Mouse (Mus musculus) thymus, postnatal 14 days (tissue): Measurements from ENCODE around the gene Rgsl1.
A peak's percentile ranks its signal among the peaks of the same experiment; 100 is the strongest.
"Not testable (repeated sequence)": the region's sequence is repeated elsewhere in the genome, so short reads cannot be mapped to it uniquely, and the experiment has no call there.

Experiments used
- DNase-seq: peaks from one replicate; pipeline ENCODE4 v3.0.0; 2021

Gene Rgsl1

GRCm38 (mm10) chr1:153775174-153775573 lies 68.8 kb downstream of the Rgsl1 start:
- no peak for DNase-seq

DNA sequence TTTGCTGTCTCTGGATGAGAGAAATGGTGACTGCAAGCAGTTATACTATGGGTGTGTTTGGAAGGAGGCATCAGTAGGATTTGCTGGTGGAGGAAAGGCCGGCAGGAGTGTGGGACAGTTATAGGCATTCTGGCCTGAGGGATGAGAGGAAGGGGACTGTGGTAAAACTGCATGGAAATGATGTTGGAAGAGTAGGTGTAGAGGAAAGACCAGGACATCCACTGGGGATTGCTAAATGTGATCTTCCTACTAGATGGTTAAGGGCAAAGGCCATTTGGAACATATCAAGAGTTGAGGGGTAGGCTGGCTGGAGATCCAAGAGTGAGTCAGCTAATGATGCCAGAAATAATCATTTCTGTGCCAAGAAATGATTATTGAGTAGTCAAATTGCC lies 73.2 kb downstream of the Rgsl1 start:
- no peak for DNase-seq

DNA sequence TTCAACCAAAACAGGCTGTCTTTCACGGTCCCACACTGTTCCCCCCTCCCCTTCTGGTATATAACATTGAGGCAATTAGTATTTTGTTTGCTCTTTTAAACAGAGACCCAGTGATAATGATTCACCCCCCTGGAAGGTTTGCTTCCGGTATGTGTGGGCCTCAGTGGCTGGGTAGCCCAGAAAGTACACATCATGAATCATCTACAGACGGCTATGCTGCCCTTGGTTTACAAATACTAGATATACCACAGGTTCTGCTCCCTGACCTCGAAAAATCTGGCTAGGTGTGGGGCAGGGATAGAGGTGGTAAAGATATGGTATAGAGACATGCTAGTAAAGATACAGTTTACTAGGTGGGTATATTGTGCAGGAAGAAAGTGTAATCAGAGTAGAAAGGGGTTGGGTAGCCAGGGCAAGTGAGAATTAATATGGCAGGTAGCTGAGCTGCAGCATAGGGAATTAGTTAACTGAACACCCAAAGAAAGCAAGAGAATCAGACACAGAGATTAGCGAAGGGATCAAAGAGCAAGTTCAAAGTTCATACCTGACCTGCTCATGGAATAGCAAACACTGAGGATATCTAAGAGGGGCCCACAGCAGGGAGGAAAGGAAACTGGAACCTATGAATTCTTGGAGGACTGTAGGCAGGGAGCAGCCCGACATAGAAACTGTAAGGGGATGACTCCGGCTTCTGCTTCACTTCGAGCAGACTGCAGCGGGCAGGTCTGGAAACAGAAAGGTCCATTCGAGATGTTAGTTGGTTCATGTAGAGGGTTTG lies 73.8 kb downstream of the Rgsl1 start:
- DNase-seq = no peak

GRCm38 (mm10) chr1:153769571-153769970 lies 74.4 kb downstream of the Rgsl1 start:
- DNase-seq = not testable (repeated sequence)

DNA sequence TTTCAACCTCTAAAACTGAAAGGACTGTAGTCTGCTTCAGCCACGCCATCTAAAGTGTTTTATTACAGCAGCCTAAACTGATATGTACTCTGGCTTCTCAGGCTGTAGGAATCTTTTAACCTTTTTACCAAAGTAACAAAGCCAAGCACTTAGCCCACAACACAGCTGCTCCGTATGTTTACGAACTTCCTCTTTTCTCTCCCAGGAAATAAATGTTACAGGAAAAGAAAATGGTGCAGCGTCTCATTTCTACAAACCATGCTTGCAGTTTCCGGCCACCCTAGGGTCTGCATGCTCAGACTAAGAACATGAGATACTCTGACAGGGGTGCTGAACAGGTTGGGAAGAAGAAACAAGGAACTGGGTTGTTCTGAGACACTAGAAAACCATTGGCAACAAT lies 75.5 kb downstream of the Rgsl1 start:
- no peak for DNase-seq

DNA sequence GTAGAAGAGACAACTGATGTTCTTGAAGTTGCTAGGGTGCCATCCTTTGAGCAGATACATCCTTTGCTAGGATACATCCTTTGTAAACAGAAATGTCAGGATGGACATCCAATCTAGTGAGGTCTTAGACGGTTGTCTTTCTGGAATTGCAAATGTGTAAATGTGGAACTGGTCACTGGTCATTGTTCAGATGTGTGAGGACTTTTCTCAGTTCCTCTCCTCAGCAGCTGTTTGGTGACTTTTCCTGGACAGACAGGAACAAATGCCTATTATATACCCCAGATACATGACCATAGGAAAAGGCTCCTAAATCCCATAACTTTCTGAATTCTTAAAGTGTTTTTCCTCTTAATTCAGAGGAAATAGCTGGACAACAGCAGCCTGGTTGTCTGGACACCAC lies 76.7 kb downstream of the Rgsl1 start:
- DNase-seq = no peak

DNA sequence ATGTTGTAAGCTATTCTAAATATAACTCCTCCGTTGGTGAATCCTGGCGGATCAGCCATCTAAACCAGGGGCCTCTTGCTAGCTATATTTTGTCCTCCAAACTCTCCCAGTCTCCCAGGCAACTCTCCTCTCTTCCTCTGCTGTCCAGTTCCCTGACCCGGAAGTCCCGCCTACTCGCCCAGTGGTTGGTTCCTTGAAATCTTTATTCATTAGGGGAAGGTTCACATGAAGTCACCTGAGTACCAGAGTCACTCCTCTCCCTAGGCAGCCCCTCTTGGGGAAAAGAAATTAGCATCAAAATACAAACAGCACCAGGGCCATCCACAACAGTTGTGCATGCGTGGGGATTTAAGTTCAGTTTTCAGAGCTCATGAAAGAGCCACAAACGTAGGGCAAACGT lies 77.6 kb downstream of the Rgsl1 start:
- DNase-seq = no peak

DNA sequence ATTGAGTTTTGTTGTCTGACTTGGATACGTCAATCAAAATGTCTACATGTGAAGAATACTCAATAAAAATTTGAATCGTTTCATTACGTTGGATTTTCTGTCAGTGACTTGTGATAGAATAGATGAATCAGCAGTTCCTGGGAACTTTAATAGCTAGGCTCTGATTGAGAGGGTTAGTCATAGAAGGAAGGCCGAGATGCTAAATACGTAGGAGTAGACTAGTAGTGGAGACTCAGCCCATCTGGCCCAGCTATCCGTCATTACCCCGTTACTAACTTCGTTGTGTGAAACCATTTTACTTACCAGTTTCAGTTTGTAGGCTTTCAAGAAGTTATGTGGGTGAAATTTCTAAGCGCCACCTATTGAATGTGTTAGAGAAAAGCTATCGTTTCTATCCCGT lies 79.8 kb downstream of the Rgsl1 start:
- no peak for DNase-seq

DNA sequence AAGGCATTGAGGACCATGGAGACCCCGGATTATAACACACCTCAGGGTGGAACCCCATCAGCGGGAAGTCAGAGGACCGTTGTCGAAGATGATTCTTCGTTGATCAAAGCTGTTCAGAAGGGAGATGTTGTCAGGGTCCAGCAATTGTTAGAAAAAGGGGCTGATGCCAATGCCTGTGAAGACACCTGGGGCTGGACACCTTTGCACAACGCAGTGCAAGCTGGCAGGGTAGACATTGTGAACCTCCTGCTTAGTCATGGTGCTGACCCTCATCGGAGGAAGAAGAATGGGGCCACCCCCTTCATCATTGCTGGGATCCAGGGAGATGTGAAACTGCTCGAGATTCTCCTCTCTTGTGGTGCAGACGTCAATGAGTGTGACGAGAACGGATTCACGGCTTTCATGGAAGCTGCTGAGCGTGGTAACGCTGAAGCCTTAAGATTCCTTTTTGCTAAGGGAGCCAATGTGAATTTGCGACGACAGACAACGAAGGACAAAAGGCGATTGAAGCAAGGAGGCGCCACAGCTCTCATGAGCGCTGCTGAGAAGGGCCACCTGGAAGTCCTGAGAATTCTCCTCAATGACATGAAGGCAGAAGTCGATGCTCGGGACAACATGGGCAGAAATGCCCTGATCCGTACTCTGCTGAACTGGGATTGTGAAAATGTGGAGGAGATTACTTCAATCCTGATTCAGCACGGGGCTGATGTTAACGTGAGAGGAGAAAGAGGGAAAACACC lies 90.0 kb downstream of the Rgsl1 start:
- no peak for DNase-seq

DNA sequence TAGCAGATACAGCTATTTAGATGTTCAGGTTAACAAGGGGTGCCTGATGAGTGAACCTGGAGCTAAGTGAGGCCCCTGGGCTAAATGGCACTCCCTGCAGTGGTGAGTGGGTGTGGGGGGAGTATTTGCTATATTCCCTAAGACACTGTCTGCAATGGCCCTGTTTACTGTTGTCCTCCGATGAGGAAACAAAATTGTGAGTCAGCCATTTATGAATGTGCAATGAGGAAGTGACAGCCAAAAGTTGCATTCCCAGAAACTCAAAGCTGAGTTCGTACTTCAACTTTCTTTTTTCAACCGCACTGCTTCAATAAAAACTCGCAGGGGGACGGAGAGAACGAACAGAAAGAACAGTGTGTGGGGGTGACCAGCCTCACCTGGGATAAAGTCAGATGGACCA lies 91.4 kb downstream of the Rgsl1 start:
- peak; percentile 22 for DNase-seq

DNA sequence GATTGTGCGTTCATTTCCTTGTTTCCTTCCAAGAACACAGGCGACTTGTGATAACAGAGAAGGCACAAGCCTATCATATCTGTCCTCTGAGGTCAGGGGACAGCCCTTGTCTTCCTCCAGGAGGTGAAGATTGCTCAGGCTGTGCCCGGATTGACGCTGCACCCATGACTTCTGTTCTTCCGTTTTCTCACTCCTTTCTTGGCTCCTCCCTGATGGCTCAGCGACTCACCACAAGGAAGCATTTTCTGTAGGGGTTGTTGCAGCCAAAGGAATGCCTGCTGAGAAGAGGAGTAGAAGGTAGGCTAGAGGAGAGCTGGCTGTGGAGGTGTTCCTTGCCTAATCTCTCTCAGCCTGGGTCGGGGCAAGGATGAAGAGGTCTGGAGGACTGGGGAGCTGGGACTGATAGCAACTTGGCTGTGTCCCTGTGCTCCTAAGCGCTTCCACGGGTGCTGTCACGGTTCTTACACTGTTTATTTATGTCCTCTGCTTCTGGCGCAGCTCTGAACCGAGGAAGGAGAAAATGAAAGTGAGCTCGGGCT lies 92.1 kb downstream of the Rgsl1 start:
- peak; percentile 56 for DNase-seq

GRCm38 (mm10) chr1:153750054-153750453 lies 93.9 kb downstream of the Rgsl1 start:
- DNase-seq = no peak

DNA sequence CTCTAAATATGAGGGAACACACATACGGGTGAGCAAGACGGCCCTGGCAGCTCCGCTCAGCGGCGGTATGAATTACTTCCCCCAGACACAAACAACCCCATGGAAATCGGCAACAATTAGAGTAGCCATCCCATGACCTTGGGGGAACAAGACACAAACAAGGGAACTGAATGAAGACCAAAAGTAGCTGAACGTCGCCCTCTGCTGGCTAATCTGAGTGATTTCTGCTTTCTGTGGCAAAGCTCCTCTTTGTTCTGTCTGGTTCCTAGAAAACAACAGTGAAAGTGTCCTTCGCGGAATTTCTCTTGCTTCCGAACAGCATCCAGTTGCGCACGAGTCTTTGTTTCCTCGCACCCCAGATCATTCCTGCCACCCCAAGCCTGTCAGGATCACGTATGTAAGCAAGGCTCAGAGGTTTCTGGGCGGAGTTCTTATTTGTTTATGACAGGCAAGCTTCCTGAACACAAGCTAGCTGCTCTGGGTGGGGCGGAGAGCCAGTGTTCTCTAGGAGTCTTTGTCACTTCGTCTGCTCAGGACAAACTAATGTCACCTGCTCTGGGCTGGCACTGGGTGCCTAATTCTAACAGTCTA lies 94.6 kb downstream of the Rgsl1 start, which contains the start of gene Rnasel:
Gene Rnasel, plus strand, starts transcription at position 216 of the 591 bp plus-strand sequence.
- DNase-seq = peak; percentile 75

DNA sequence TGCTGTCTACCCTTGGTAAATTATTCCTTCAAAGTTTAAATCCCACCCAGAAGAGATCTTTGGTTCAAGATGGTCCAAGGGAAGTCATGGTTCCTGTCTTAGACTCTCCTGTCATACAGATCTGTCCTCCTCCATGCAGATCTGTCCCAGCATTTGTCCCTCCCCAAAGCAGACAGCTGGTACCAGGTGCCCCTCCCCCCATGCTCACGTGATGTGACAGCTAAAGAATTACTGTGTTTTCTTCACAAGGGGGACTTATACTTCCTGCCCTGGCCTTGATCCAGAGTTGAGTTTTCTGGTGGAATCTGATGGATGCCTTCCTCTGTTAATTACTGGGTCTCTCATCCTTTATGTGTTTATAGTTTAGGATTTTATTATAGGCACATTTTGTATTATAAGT lies 95.4 kb downstream of the Rgsl1 start:
- peak; percentile 84 for DNase-seq

- peak; percentile 5 for DNase-seq
Observed at GRCm38 (mm10) chr1:153747861-153748530, 95.9 kb downstream of the Rgsl1 start.

DNA sequence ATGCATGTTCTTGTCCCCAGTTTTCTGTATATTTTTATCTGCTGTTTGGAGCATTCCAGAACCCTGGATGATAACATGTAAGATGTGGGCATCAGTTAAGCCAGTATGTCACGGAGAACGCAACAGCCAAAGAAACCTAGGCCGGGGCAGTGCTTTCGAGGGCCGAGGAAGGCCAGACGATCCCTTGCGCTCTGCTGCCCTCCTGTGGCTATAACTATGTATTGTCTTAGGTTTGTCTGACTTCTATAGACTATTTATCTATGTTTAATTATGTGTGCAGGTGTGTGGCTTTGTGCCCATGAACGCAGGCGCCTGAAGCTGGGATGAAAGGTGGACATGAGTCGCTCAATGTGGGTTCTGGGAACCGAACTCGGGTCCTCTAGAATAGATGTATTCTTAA lies 97.2 kb downstream of the Rgsl1 start:
- peak; percentile 81 for DNase-seq

DNA sequence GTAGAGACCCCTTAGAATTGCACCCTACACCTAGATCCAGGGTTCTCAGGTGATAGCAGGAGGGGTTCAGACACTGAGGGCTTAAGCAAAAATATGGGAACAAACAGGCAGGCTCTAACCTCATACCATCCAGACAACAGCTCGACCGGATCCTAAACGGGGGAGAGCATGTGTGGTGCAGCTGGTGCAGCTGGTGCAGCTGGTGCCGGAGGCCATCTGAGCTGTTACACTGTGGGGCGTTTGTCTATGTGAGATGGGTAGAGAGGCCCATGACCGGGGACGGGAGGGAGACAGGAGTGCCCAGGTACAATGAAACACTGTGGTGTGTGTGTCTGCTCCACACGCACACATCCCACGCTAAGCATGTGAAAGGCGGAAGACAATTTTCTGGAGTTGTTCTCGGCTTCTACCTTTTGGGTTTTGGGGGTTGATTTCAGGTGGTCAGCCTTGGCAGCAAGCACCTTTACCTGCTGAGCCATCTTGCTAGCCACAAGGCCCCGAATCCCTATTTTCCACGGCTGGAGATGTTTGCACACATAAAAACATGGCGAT lies 97.7 kb downstream of the Rgsl1 start:
- peak; percentile 65 for DNase-seq

- peak; percentile 83 for DNase-seq
Observed at GRCm38 (mm10) chr1:153742374-153743155, 101.4 kb downstream of the Rgsl1 start.

- DNase-seq = no peak
Observed at GRCm38 (mm10) chr1:153741551-153742316, 102.2 kb downstream of the Rgsl1 start.

- no peak for DNase-seq
Observed at GRCm38 (mm10) chr1:153740775-153741400, 103.1 kb downstream of the Rgsl1 start.

DNA sequence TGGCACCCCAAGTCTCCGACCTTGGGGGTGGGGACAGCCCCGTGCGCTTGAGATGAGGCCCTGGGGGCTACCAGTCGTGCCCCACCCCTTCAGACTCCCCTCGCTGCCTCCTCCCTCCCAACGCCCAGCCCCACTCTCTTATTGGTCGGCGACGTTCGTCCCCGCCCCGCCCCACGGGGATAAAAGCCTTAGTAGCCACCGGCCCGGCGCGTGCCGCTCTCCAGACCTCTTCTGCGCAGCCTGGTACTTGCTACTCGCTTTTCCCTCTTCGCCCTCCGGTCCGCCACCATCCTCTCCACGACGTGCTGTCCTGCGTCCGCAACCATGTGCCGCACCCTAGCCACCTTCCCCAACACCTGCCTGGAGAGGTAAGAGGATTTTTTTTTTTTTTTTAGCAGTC lies 103.8 kb downstream of the Rgsl1 start, which contains the start of gene Rgs16:
Gene Rgs16, plus strand, starts transcription at position 205 of the 400 bp plus-strand sequence.
- peak; percentile 86 for DNase-seq
